Mouse (Mus musculus) neural tube, embryonic 14.5 days (tissue): ENCODE data around the gene Atp2c2. TPM values are rescaled to one million over a fixed set of nuclear protein-coding genes. Genes with fewer than 3 reads are reported as not detected.

Experiments
- ATAC-seq: fragments of 200-750 bp; cut with Nextera tagmentation; 2 replicates; pipeline ENCODE4 v1.8.0; 2017; ENCODE audit warnings: low read depth, mild to moderate bottlenecking, moderate TSS enrichment, moderate library complexity
- H3K27ac ChIP-seq: fragments of 300-500 bp; sonication (generic); 2 replicates; pipeline ENCODE4 v1.5.1; 2014; ENCODE audit warnings: low read depth, mild to moderate bottlenecking, control low read depth, low read length, moderate library complexity, mixed read lengths
- H3K27me3 ChIP-seq: fragments of 300-500 bp; sonication (generic); 2 replicates; pipeline ENCODE4 v1.6.1; 2014; ENCODE audit warnings: low read length; ENCODE audit not compliant: control insufficient read depth, insufficient read depth
- H3K36me3 ChIP-seq: fragments of 300-500 bp; sonication (generic); 2 replicates; pipeline ENCODE4 v1.6.1; 2014; ENCODE audit warnings: low read length, mixed read lengths; ENCODE audit not compliant: control insufficient read depth, insufficient read depth
- H3K4me1 ChIP-seq: fragments of 300-500 bp; sonication (generic); 2 replicates; pipeline ENCODE4 v1.6.1; 2014; ENCODE audit warnings: low read length; ENCODE audit not compliant: control insufficient read depth, insufficient read depth
- H3K4me2 ChIP-seq: fragments of 300-500 bp; sonication (generic); 2 replicates; pipeline ENCODE4 v1.6.1; 2014; ENCODE audit warnings: mild to moderate bottlenecking, low read depth, low read length, control low read depth
- H3K4me3 ChIP-seq: fragments of 300-500 bp; sonication (generic); 2 replicates; pipeline ENCODE4 v1.5.1; 2014; ENCODE audit warnings: low read depth, low read length, control low read depth, mixed read lengths
- H3K9ac ChIP-seq: fragments of 300-500 bp; sonication (generic); replicated peaks from 2 replicates; pipeline ENCODE4 v1.6.1; 2014; ENCODE audit warnings: low read depth, mild to moderate bottlenecking, control low read depth, low read length, mixed read lengths
- H3K9me3 ChIP-seq: fragments of 300-500 bp; sonication (generic); 2 replicates; pipeline ENCODE4 v1.6.1; 2016; ENCODE audit warnings: low read length; ENCODE audit not compliant: control insufficient read depth
- WGBS: fragments of 180-500 bp; shearing (Covaris S2); extraction: QIAGEN DNeasy Blood & Tissue Kit; methylation state at CpG from one replicate; pipeline ENCODE4 v1.1.7; 2014; 5-methylcytosine and 5-hydroxymethylcytosine counted together
- polyA plus RNA-seq: library from polyadenylated mRNA; unstranded; fragments of >200 nt; fragmentation: Nextera tagmentation; extraction: Ambion mirVana; gene quantifications from 2 replicates; pipeline ENCODE4 v1.2.1, GENCODE M21; 2014

Gene Atp2c2
- polyA plus RNA-seq = 0.08 and 0.10 TPM in 2 replicates

- Histone ChIP-seq H3K4me3 (no peak within 1 kb of the TSS), H3K36me3 (no peaks in the 10 kb centered on the region), H3K27me3 (peaks cover 14% of the 10 kb centered on the region), H3K4me1 (0 out of 2 replicates have a peak, but pooled peaks cover 2% of the 10 kb centered on the region), H3K9ac (no peak within 1 kb of the TSS), H3K9me3 (no peaks in the 10 kb centered on the region), H3K27ac (no peak within 1 kb of the TSS), H3K4me2 (no peak within 1 kb of the TSS)
- 4% methylated on average over 26 of the region's 26 CpGs for WGBS
- ATAC-seq = no peak
Measured at GRCm38 (mm10) chr8:119699549-119700134, at the start of gene Atp2c2. Atp2c2 (plus strand) TSS chr8:119700009.

- no peak overlapping the region for H3K27ac ChIP-seq
- WGBS = 71% methylated on average over 2 of the region's 2 CpGs
- ATAC-seq = no peak
Measured at GRCm38 (mm10) chr8:119651324-119651723, 48.5 kb upstream of the Atp2c2 start.

DNA sequence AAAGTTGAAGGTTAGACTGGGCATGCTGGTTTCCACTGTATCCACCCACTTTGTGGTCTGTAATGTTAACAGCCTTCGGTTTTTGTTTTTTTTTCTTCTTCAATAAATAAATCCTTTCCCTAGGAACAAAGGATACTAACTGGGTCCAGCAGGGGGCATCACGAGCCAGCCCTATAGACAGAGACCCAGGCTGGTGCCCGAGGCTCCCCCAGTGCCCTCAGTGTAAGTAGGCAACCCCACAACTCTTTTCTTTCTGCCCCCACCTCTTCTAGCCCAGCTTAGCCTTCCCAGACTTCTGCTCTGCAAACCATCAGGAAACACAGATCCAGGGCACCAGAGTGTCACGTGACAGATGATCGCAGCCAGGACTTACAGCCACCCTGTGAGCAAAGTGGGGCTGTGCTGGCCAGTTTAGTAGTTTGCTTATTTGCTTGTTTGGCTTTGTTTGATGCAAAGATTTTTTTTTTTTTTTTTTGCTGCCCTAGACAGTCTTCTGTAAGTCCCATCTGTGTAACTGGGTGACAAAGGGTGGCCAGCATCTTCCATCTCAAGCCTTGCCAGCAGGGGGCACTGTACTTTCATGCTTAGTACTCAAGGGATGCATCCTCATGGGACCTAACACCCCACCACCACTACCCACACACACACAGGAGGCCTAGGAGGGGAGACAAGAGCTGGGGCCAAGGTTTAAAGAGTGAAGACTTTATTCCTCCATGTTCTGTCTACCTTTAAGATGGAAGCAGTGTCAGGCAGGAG is 42.9 kb upstream of the Atp2c2 start:
- no peak for ATAC-seq

More at GRCm38 (mm10) chr8:119651324-119651723, 48.5 kb upstream of the Atp2c2 start:
- Histone ChIP-seq H3K9ac (no peak overlapping the region), H3K27me3 (no peaks in the 10 kb centered on the region), H3K4me2 (no peak overlapping the region), H3K36me3 (no peaks in the 10 kb centered on the region), H3K9me3 (no peaks in the 10 kb centered on the region), H3K4me3 (no peak overlapping the region), H3K4me1 (no peaks in the 10 kb centered on the region)

DNA sequence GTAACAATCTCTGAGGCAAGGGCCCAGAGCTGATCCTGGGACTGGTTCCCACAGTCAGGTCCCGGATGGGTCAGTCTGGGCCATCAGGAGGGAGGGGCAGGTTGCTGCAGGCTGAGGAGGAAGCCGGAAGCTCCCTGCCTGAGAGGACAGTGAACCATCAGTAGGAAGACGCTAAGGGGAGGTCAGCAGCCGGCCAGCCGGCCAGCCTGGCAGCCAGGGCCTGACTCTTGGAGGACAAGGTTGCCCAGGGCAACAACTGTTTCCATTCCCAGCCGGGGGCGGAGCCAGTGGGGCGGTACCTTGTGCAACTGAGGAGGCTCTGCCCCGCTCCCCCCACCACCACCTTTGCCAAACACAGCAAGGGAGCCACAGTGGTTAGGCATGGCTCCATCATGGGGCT is 38.7 kb upstream of the Atp2c2 start:
- Histone ChIP-seq H3K4me2 (no peak overlapping the region), H3K36me3 (no peaks in the 10 kb centered on the region), H3K4me3 (no peak overlapping the region), H3K4me1 (0 out of 2 replicates have a peak, but pooled peaks cover 6% of the 10 kb centered on the region), H3K9ac (0 out of 2 replicates have a peak overlapping the region, but pooled peaks have one; percentile 7), H3K27me3 (no peaks in the 10 kb centered on the region), H3K9me3 (no peaks in the 10 kb centered on the region), H3K27ac (no peak overlapping the region)
- peak; percentile 28; the same call in 1 of the 2 replicates for ATAC-seq
- WGBS = 5% methylated on average over 9 of the region's 9 CpGs

More for the DNA sequence above, 42.9 kb upstream of the Atp2c2 start:
- Histone ChIP-seq H3K9ac (no peak overlapping the region), H3K36me3 (no peaks in the 10 kb centered on the region), H3K9me3 (no peaks in the 10 kb centered on the region), H3K4me1 (0 out of 2 replicates have a peak, but pooled peaks cover 6% of the 10 kb centered on the region), H3K27me3 (no peaks in the 10 kb centered on the region), H3K27ac (no peak overlapping the region), H3K4me3 (no peak overlapping the region), H3K4me2 (no peak overlapping the region)
- 56% methylated on average over 5 of the region's 5 CpGs for whole genome bisulfite sequencing

- Histone ChIP-seq H3K27ac (no peak overlapping the region), H3K9ac (no peak overlapping the region), H3K4me2 (no peak overlapping the region), H3K4me3 (no peak overlapping the region), H3K9me3 (no peaks in the 10 kb centered on the region), H3K4me1 (0 out of 2 replicates have a peak, but pooled peaks cover 6% of the 10 kb centered on the region), H3K36me3 (no peaks in the 10 kb centered on the region), H3K27me3 (no peaks in the 10 kb centered on the region)
- 79% methylated on average over 6 of the region's 6 CpGs for WGBS
- no peak for ATAC-seq
Measured at GRCm38 (mm10) chr8:119661892-119662291, 37.9 kb upstream of the Atp2c2 start.

- H3K4me2 ChIP-seq = no peak overlapping the region
- no peak overlapping the region for H3K27ac ChIP-seq
- H3K36me3 ChIP-seq = no peaks in the 10 kb centered on the region
- H3K4me1 ChIP-seq = 0 out of 2 replicates have a peak, but pooled peaks cover 6% of the 10 kb centered on the region
- no peak for ATAC-seq
- no peaks in the 10 kb centered on the region for H3K27me3 ChIP-seq
- no peak overlapping the region for H3K4me3 ChIP-seq
- no peak overlapping the region for H3K9ac ChIP-seq
- WGBS = 72% methylated on average over 11 of the region's 11 CpGs
- H3K9me3 ChIP-seq = no peaks in the 10 kb centered on the region
Measured at GRCm38 (mm10) chr8:119663440-119663839, 36.4 kb upstream of the Atp2c2 start.

- no peaks in the 10 kb centered on the region for H3K9me3 ChIP-seq
- no peak overlapping the region for H3K9ac ChIP-seq
- H3K4me2 ChIP-seq = no peak overlapping the region
- WGBS = 73% methylated on average over 6 of the region's 6 CpGs
- no peak for ATAC-seq
- H3K4me3 ChIP-seq = no peak overlapping the region
- 0 out of 2 replicates have a peak, but pooled peaks cover 6% of the 10 kb centered on the region for H3K4me1 ChIP-seq
- H3K27ac ChIP-seq = no peak overlapping the region
- H3K36me3 ChIP-seq = no peaks in the 10 kb centered on the region
- no peaks in the 10 kb centered on the region for H3K27me3 ChIP-seq
Measured at GRCm38 (mm10) chr8:119665270-119665669, 34.5 kb upstream of the Atp2c2 start.

- Histone ChIP-seq H3K4me3 (no peak within 1 kb of the TSS), H3K27ac (no peak within 1 kb of the TSS), H3K4me1 (0 out of 2 replicates have a peak, but pooled peaks cover under 1% of the 10 kb centered on the region), H3K9ac (no peak within 1 kb of the TSS), H3K9me3 (no peaks in the 10 kb centered on the region), H3K36me3 (no peaks in the 10 kb centered on the region), H3K27me3 (no peaks in the 10 kb centered on the region), H3K4me2 (no peak within 1 kb of the TSS)
- no peak for ATAC-seq
- 23% methylated on average over 13 of the region's 14 CpGs for WGBS
Measured at GRCm38 (mm10) chr8:119666219-119666951, 33.4 kb upstream of the Atp2c2 start, which contains the start of gene Wfdc1. Wfdc1 (plus strand) TSS chr8:119666365.
